9 mouse cellular contexts compared by ENCODE assay signal in the genomic region with DNA sequence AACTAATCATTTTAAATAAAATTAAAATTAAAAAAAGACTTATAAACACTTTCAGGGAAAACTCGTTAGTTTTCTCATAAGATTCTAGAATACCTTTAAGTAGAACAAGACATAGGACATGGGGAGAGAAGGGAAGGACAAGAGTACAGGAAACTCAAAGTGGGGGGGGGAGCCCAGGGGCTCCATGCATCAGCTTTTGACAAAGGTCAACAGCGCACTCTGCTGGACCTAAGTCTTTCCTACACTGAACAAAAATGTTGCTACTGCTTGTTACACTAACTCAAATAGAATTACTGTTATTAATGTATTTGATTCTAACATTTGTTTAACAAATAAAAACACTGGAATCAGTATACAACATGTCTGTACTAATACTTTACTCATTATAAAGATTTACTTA. TPM values are rescaled to one million over a fixed set of nuclear protein-coding genes. Genes with fewer than 3 reads are reported as not detected.
A peak's percentile ranks its signal among the peaks of the same experiment; 100 is the strongest.
DNase-seq lines count a peak whose midpoint lies in the region; ATAC-seq and TF ChIP-seq lines count a peak whose summit lies in the region.
"Had no signal": no experiment of that assay in that cellular context is flagged by ENCODE, and none has a peak within 500 bp of the region (broad histone marks: within the 10 kb centered on the region; RNA-seq: fewer than 3 reads in every experiment).

No protein-coding gene starts in this region.

- 68% methylated on average over 2 of the region's 2 CpGs for WGBS in kidney, embryonic 16.5 days
- WGBS in liver, embryonic 14.5 days (ENCODE audit: insufficient replicate concordance) = 52% methylated on average over 2 of the region's 2 CpGs

- no peaks in the 10 kb centered on the region for H3K9me3 ChIP-seq in kidney, embryonic 16.5 days (ENCODE audit: low read length)
- H3K9me3 ChIP-seq in liver, embryonic 14.5 days (ENCODE audit: control insufficient read depth, low read length) = no peaks in the 10 kb centered on the region

- H3K9ac ChIP-seq in kidney, embryonic 16.5 days (replicated peaks; ENCODE audit: low read length) = no peak overlapping the region
- no peak overlapping the region for H3K9ac ChIP-seq in liver, embryonic 14.5 days (replicated peaks)

- H3K27me3 ChIP-seq in kidney, embryonic 16.5 days (ENCODE audit: insufficient read depth, low read length) = no peaks in the 10 kb centered on the region
- no peaks in the 10 kb centered on the region for H3K27me3 ChIP-seq in liver, embryonic 14.5 days (ENCODE audit: control insufficient read depth, insufficient read depth, low read length)

- no peaks in the 10 kb centered on the region for H3K36me3 ChIP-seq in kidney, embryonic 16.5 days (ENCODE audit: insufficient read depth, low read length)
- no peaks in the 10 kb centered on the region for H3K36me3 ChIP-seq in liver, embryonic 14.5 days (replicated peaks; ENCODE audit: control insufficient read depth, insufficient read depth, low read depth)

- peak; percentile 58 for TF ChIP-seq CTCF in cortical plate, adult 2 months (IDR thresholded peaks at IDR 0.05; ENCODE audit: extremely low read depth, insufficient read depth, low read length)
- peak; percentile 52 for TF ChIP-seq CTCF in liver, embryonic 14.5 days (IDR thresholded peaks at IDR 0.05; ENCODE audit: low read depth)

- DNase-seq in kidney, adult 11 months = peak; percentile 32
- DNase-seq in T-cell, adult 2 months (ENCODE audit: low spot score) = peak; percentile 38
- peak; percentile 77 for DNase-seq in induced T-regulatory cell, adult 2 months (ENCODE audit: low read depth)
- peak in 2 of 3 experiments; percentile 13 to 25 for DNase-seq in liver, embryonic 14.5 days (ENCODE audit: low read depth in 3 of 3, low spot score in 3 of 3)
- DNase-seq in right cerebral cortex, postnatal 14 days = peak; percentile 46

- H3K4me2 ChIP-seq in kidney, embryonic 16.5 days (replicated peaks; ENCODE audit: low read depth, low read length) = no peak overlapping the region
- H3K4me2 ChIP-seq in liver, embryonic 14.5 days (ENCODE audit: low read depth) = no peak overlapping the region

- H3K4me3 ChIP-seq in kidney, embryonic 16.5 days (ENCODE audit: low read length) = no peak overlapping the region
- no peak overlapping the region for H3K4me3 ChIP-seq in cortical plate, adult 2 months (ENCODE audit: insufficient read depth, low read length)
- no peak overlapping the region for H3K4me3 ChIP-seq in liver, embryonic 14.5 days (ENCODE audit: insufficient read depth in 1 of 2, low read depth in 2 of 2, low read length in 2 of 2)
- H3K4me3 ChIP-seq: erythroblast, embryonic 14.5 days had no signal

- no peaks in the 10 kb centered on the region for H3K4me1 ChIP-seq in kidney, embryonic 16.5 days (ENCODE audit: insufficient read depth, low read length)
- H3K4me1 ChIP-seq in cortical plate, adult 2 months (ENCODE audit: control insufficient read depth, insufficient read depth, low read length) = no peaks in the 10 kb centered on the region
- peaks cover 0 to 3% of the 10 kb centered on the region in 2 experiments; a peak in 1 of 4 replicates for H3K4me1 ChIP-seq in liver, embryonic 14.5 days (replicated peaks; ENCODE audit: control insufficient read depth in 2 of 2, insufficient read depth in 2 of 2, low read length in 1 of 2)

- no peak for TF ChIP-seq EP300 in liver, embryonic 14.5 days (IDR thresholded peaks at IDR 0.05; ENCODE audit: low read depth)

- ATAC-seq in kidney, embryonic 16.5 days (ENCODE audit: low FRiP score, low TSS enrichment) = no peak
- no peak for ATAC-seq in liver, embryonic 14.5 days (ENCODE audit: insufficient read depth)
- ATAC-seq in erythroblast, adult 5-6 weeks (replicated peaks; ENCODE audit: low FRiP score, poor library complexity, severe bottlenecking) = no peak

- no peak overlapping the region for H3K27ac ChIP-seq in kidney, embryonic 16.5 days (ENCODE audit: low read length)
- H3K27ac ChIP-seq in cortical plate, adult 2 months (ENCODE audit: insufficient read depth, low read length) = no peak overlapping the region
- no peak overlapping the region for H3K27ac ChIP-seq in liver, embryonic 14.5 days

- no peak for TF ChIP-seq POLR2A in cortical plate, adult 2 months (IDR thresholded peaks at IDR 0.05; ENCODE audit: extremely low read depth, insufficient read depth, low read length)

RNA-seq across cellular contexts. Expression of gene Brip1, which starts 26.8 kb away (rescaled TPM):
- polyA plus RNA-seq in kidney, embryonic 16.5 days (2015; fragmentation: Nextera tagmentation; extraction: Ambion mirVana) = 11.1 and 13.1 TPM in 2 replicates
- polyA plus RNA-seq in cortical plate, adult 2 months (2012; rRNA removed) = 0.06 and 0.08 TPM in 2 replicates
- polyA plus RNA-seq in liver, embryonic 14.5 days (2012; rRNA removed) = 1.6 and 2.8 TPM in 2 replicates
- 6.5 and 6.8 TPM in 2 replicates for polyA plus RNA-seq in liver, embryonic 14.5 days (2014; fragmentation: Nextera tagmentation; extraction: Ambion mirVana)
- 2.7 and 5.9 TPM in 2 replicates for total RNA-seq in erythroblast, adult 5-6 weeks (2015; ENCODE audit: low replicate concordance)
- 6.8 and 9.8 TPM in 2 replicates for total RNA-seq in erythroblast, adult 5-6 weeks (2017; ENCODE audit: low replicate concordance)

Comparison
In these comparisons a context has a peak if more than half of its experiments do, and no peak if none do; other contexts are left out.
1. DNase-seq: peak in every context shown above with its lines; median percentile 77 in induced T-regulatory cell, adult 2 months; 46 in right cerebral cortex, postnatal 14 days; 38 in T-cell, adult 2 months; 32 in kidney, adult 11 months; 19 in liver, embryonic 14.5 days.